Mouse (Mus musculus) liver, embryonic 14.5 days (tissue): ENCODE measurements around the gene Hoxb6.

ENCODE experiments used
- CTCF ChIP-seq: IDR thresholded peaks from 2 replicates; pipeline ENCODE4 v1.5.1; 2016; ENCODE audit warnings: antibody characterized with exemption, low read depth, control low read depth
- EP300 ChIP-seq: IDR thresholded peaks from 2 replicates; pipeline ENCODE4 v1.6.1; 2016; ENCODE audit warnings: antibody characterized with exemption, low read depth

DNA sequence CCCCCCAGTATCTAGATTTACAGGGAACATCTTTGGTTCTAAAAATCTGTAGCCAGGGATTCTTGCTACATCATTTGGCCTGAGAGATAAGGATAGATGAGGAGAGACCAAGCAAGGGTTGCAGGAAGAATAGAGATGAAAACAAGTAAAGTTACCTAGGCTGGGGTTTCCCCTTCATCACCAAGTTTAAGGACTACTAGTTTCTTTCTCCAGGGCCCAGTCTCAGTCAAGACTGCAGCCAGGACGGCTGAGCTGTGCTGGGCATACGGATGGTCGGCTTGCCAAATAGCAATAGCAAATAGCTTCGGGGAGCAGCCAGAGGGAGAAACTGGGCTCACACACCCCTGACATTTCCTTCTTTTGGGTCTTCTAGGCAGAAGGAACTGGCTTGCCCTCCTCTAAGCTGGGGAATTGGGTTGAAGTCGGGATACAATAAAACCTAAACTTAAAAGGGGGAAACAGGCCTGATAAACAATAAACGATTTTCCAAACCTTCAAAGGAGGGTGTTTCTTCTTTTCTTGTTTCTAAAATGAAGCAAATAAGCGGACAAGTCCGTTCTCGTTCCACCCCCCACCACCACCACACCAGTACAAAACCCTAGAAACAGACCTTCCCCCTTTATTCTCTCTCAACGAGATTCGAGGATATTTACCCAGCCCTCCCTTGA is 5.8 kb downstream of the Hoxb6 start:
- TF ChIP-seq EP300 (no peak), CTCF (no peak)
